Mouse (Mus musculus) kidney, embryonic 15.5 days (tissue): ENCODE data around the gene Arrdc2. TPM values are rescaled to one million over a fixed set of nuclear protein-coding genes. Genes with fewer than 3 reads are reported as not detected.

ENCODE experiments used
- ATAC-seq: fragments of 200-750 bp; cut with Nextera tagmentation; replicated peaks from 2 replicates; pipeline ENCODE4 v1.8.0; 2017; ENCODE audit warnings: moderate TSS enrichment; ENCODE audit not compliant: low FRiP score
- H3K27ac ChIP-seq: fragments of 300-500 bp; sonication (generic); 2 replicates; pipeline ENCODE4 v1.5.1; 2015; ENCODE audit warnings: mild to moderate bottlenecking, inconsistent platforms
- H3K27me3 ChIP-seq: fragments of 300-500 bp; sonication (generic); 2 replicates; pipeline ENCODE4 v1.6.1; 2015; ENCODE audit warnings: inconsistent platforms
- H3K36me3 ChIP-seq: fragments of 300-500 bp; sonication (generic); 2 replicates; pipeline ENCODE4 v1.6.1; 2015; ENCODE audit warnings: inconsistent platforms
- H3K4me1 ChIP-seq: fragments of 300-500 bp; sonication (generic); 2 replicates; pipeline ENCODE4 v1.6.1; 2015; ENCODE audit warnings: inconsistent platforms
- H3K4me2 ChIP-seq: fragments of 300-500 bp; sonication (generic); 2 replicates; pipeline ENCODE4 v1.6.1; 2015; ENCODE audit warnings: moderate library complexity, mild to moderate bottlenecking, inconsistent platforms
- H3K4me3 ChIP-seq: fragments of 300-500 bp; sonication (generic); replicated peaks from 2 replicates; pipeline ENCODE4 v1.5.1; 2015; ENCODE audit warnings: mild to moderate bottlenecking, inconsistent platforms
- H3K9ac ChIP-seq: fragments of 300-500 bp; sonication (generic); 2 replicates; pipeline ENCODE4 v1.6.1; 2015; ENCODE audit warnings: mild to moderate bottlenecking, inconsistent platforms
- H3K9me3 ChIP-seq: fragments of 300-500 bp; sonication (generic); replicated peaks from 2 replicates; pipeline ENCODE4 v1.6.1; 2016; ENCODE audit warnings: inconsistent platforms
- WGBS: fragments of 180-500 bp; shearing (Covaris S2); methylation state at CpG from one replicate; pipeline ENCODE4 v1.1.7; 2015; ENCODE audit warnings: mixed read lengths; 5-methylcytosine and 5-hydroxymethylcytosine counted together
- polyA plus RNA-seq: library from polyadenylated mRNA; unstranded; fragments of >200 nt; fragmentation: Nextera tagmentation; extraction: Ambion mirVana; gene quantifications from 2 replicates; pipeline ENCODE4 v1.2.1, GENCODE M21; 2015

The Arrdc2 gene
- polyA plus RNA-seq, 1 experiment from 2014 or later, result 6.5 TPM

DNA sequence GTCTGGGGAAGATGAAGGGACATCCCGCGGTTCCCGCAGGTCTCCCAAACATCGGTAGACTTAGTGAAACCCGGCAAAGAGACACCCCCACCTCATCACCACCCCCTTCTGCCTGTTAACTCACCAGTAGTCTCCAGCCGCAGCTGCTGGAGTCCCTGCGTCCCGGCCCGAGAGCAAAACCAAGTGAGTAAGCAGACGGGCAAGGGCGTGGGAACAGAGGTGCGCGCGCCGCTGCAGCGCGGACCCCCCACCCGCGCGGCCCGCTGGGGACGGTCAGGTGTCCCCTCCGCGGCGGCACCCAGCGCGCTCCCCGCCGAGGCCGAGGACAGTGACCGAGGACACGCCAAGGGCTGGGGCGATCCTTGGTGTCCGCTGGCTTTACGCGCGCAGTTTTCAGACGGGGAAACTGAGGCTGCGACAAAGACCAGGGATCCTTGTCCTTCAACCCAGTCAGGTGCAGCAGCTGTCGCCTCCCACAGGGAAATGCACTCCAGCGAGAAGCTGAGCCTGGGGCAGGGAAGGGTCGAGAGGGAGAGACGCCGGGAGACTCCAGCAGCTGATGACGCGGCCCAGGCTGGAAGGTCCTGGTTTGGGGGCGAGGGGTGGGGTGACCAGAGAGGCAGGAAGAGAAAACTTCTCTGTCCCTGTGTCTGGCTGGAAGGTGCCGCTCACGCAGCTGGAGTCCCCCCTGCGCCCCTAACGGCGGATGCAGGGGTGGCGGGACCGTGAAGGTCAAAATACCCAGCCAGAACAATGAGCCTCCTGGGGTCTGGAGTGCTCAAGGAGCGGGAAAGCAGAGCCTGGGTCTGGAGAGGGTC lies 23.5 kb upstream of the Arrdc2 start, which contains the start of gene Kcnn1:
Gene Kcnn1, minus strand, starts transcription at position 435 of the 818 bp plus-strand sequence.
- ATAC-seq, result no peak
- peaks cover 7% of the 10 kb centered on the region; the same call in 1 of the 2 replicates for H3K36me3 ChIP-seq
- peaks cover 61% of the 10 kb centered on the region for H3K4me1 ChIP-seq
- H3K27ac ChIP-seq, result no peak within 1 kb of the TSS
- under 1% methylated on average over 55 of the region's 55 CpGs for WGBS
- peaks cover 38% of the 10 kb centered on the region for H3K27me3 ChIP-seq
- peak within 1 kb of the TSS; percentile 63 for H3K4me3 ChIP-seq
- H3K4me2 ChIP-seq, result peak within 1 kb of the TSS; percentile 90
- H3K9me3 ChIP-seq, result no peaks in the 10 kb centered on the region
- peak within 1 kb of the TSS; percentile 46 for H3K9ac ChIP-seq

DNA sequence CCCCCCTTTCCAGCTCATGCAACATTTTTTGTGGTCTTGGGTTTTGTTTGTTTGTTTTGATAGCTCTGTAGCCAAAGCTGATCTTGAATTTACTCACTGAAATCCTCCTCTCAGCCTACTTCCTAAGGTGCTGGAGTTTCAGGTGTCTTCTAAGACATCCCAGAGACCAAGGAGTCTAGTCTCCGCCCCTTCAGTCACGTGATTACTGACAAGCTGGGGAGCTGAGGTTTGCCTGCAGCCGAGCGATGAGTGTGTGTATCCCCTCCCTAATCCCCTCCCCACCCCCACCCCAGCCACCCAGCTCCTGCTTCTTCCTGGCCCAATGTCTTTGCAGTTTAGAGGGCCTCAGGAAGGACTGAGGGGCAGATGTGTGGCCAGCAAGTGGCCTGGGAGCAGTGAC lies 18.0 kb upstream of the Arrdc2 start:
- H3K36me3 ChIP-seq, result no peaks in the 10 kb centered on the region
- peaks cover 37% of the 10 kb centered on the region for H3K4me1 ChIP-seq
- H3K9ac ChIP-seq, result no peak overlapping the region
- no peak overlapping the region for H3K27ac ChIP-seq
- H3K4me3 ChIP-seq, result no peak overlapping the region
- peaks cover 14% of the 10 kb centered on the region for H3K27me3 ChIP-seq
- no peak overlapping the region for H3K4me2 ChIP-seq
- 19% methylated on average over 4 of the region's 4 CpGs for WGBS
- ATAC-seq, result no peak
- no peaks in the 10 kb centered on the region for H3K9me3 ChIP-seq

DNA sequence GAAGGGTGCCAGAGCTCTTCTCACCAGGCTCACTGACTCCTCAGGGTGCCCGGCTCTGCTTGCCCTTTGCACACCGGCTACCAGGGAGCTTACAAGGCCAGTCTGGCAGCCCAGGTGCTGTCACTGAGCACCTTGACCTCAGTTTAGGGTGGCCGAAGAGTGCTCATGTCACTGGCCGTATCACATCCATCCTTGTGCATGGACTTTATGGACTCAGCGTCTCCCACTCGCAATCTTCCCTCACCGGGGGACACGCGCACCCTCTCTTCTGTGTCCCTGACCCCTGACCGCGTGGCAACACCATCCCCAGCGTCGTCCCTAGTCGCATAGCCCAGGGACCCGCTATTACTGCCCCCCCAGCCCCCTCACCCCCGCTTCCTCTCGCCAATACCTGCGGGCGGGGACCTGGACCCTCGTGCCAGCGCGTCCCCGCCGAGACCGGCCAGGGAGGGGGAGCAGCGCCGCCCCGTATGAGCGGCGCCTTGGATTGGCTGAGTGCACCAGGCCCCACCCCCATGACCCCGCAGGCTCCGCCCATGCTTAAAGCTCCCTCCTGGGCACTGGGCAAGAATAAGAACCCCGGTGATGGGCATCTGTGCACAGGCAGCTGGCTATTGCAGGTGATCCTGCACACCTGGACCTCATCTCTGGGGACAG lies 17.1 kb upstream of the Arrdc2 start:
- Histone ChIP-seq H3K36me3 (no peaks in the 10 kb centered on the region), H3K9ac (peak overlapping the region; percentile 46), H3K27ac (no peak overlapping the region), H3K9me3 (no peaks in the 10 kb centered on the region), H3K4me2 (peak overlapping the region; percentile 90), H3K4me1 (peaks cover 36% of the 10 kb centered on the region), H3K4me3 (peak overlapping the region; percentile 54), H3K27me3 (peaks cover 5% of the 10 kb centered on the region)
- peak; percentile 78 for ATAC-seq
- WGBS, result 5% methylated on average over 33 of the region's 33 CpGs

DNA sequence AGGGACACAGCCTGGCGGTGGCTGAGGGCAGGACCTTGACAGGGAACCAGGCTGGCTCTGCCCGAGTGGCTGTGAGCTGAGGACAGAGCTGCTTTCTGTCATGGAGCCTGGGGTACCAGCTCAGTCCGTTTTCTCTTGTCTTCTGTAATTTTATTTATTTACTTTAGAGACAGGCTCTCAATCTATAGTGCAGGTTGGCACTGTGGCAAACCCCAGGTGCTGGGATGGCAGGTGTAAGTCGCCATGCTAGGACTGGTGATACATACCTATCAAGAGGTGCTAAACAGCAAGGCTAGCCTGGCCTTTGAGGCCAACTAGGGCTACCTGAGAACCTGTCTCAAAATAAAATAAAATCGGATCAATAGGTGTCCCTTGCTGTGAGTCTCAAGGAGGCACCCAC lies 16.5 kb upstream of the Arrdc2 start:
- no peak overlapping the region for H3K27ac ChIP-seq
- WGBS, result 61% methylated on average over 5 of the region's 5 CpGs
- ATAC-seq, result no peak
- H3K36me3 ChIP-seq, result no peaks in the 10 kb centered on the region
- no peak overlapping the region for H3K9ac ChIP-seq
- H3K9me3 ChIP-seq, result no peaks in the 10 kb centered on the region
- no peak overlapping the region for H3K4me3 ChIP-seq
- peak overlapping the region; percentile 90; the same call in 1 of the 2 replicates for H3K4me2 ChIP-seq
- no peaks in the 10 kb centered on the region; the same call in none of the 2 replicates for H3K27me3 ChIP-seq
- H3K4me1 ChIP-seq, result peaks cover 33% of the 10 kb centered on the region

DNA sequence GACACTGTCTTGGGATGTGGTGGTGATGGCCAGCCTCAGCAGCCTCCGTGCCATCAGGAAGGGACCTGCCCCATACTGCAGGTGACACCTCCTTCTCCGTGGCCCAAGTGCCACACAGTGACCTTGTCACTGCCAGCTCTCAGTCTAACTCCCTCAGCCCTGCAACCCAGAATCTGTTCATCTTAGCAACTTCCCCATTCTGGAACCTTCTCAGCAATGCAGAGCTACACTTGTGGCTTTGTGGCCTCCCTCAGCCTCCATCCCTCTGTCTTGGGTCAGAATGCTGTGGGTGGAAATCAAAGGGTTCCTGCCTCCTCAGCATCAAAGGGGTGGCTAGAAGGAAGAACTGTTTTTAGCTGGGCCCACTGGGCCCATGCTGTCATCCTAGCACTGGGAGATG lies 14.3 kb upstream of the Arrdc2 start:
- ATAC-seq, result no peak
- no peaks in the 10 kb centered on the region for H3K9me3 ChIP-seq
- WGBS, result 68% methylated on average over 2 of the region's 2 CpGs

DNA sequence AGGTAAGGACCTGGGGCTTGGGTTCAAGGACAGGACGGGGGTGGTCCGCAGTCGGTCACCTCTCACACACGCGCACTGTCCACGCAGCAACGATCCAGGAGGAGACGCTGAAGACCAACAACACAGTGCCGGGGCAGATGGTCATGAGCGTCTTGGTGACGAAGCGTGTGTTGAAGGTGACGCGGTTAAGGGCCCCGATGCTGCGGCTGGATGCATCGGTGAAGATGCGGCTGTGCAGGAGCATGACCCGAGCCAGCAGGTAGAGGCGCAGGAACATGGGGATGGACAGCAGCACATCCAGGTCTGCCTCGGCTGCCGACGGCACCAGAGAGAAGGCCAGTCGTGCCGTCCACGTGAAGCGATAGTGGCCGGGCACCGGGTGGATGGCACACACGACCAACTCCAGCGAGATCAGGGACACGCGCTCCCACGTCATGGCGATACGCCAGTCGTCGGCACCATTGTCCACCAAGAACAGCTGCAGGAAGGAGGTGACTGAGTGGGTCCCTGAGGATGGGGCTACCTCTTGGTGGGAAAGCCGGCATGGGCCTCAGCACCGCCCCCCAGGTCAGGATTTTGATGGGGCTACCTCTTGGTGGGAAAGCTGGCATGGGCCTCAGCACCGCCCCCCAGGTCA lies 13.2 kb upstream of the Arrdc2 start:
- WGBS, result 90% methylated on average over 41 of the region's 41 CpGs
- Histone ChIP-seq H3K36me3 (no peaks in the 10 kb centered on the region), H3K9ac (no peak overlapping the region)

More for the DNA sequence above, 14.3 kb upstream of the Arrdc2 start:
- no peaks in the 10 kb centered on the region; the same call in none of the 2 replicates for H3K27me3 ChIP-seq
- H3K27ac ChIP-seq, result no peak overlapping the region
- H3K4me2 ChIP-seq, result no peak overlapping the region
- H3K9ac ChIP-seq, result no peak overlapping the region
- no peak overlapping the region for H3K4me3 ChIP-seq
- H3K36me3 ChIP-seq, result no peaks in the 10 kb centered on the region
- peaks cover 33% of the 10 kb centered on the region for H3K4me1 ChIP-seq

DNA sequence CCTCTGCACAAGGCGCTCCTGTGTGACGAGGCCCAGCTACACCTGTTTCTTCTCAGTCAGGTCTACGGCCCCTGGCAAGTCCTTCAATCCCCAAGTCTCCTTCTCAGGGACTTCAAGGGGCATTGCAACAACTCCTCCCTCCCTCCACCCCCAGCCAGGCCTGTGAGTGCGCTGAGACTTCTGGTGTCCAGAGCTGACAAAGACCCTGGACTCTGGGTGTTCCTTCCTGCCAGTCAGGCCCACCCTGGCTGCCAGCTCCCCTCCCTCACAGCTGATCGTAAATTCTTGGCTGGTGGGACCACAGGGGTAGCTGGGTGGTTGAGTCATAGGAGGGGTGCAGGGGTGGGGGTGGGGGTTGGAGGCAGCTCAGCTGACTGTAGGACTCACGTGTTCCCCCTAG lies 12.3 kb upstream of the Arrdc2 start:
- Histone ChIP-seq H3K27ac (no peak overlapping the region), H3K27me3 (no peaks in the 10 kb centered on the region; the same call in none of the 2 replicates), H3K9ac (no peak overlapping the region), H3K4me2 (no peak overlapping the region), H3K4me1 (peaks cover 14% of the 10 kb centered on the region), H3K9me3 (no peaks in the 10 kb centered on the region), H3K36me3 (no peaks in the 10 kb centered on the region), H3K4me3 (no peak overlapping the region)
- ATAC-seq, result 0 out of 2 replicates have a peak, but pooled peaks have one; percentile 8
- WGBS, result 39% methylated on average over 6 of the region's 6 CpGs

More for the DNA sequence above, 13.2 kb upstream of the Arrdc2 start:
- H3K27ac ChIP-seq, result no peak overlapping the region
- H3K27me3 ChIP-seq, result no peaks in the 10 kb centered on the region; the same call in none of the 2 replicates
- no peak overlapping the region for H3K4me3 ChIP-seq
- no peak for ATAC-seq
- H3K9me3 ChIP-seq, result no peaks in the 10 kb centered on the region
- no peak overlapping the region for H3K4me2 ChIP-seq
- peaks cover 23% of the 10 kb centered on the region for H3K4me1 ChIP-seq

DNA sequence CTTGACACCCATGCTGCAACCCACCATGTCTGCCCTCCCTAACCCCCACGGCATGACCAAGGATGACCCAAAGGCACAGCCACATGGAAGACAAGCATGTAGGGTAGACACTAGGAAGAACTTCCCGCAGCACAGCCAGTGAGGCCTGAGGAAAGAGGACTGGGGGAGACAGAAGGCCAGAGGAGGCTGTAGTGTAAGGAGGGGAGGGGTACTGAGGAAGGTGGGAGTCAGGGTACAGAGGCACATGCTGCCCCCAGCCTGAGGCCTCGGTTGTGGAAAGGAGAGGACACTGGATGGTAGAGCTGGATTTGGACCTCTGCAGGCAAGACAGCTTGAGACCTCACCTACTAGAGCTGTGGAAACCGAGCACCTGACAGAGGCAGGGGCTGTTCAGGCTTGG lies 11.4 kb upstream of the Arrdc2 start:
- 80% methylated on average over 4 of the region's 4 CpGs for WGBS
- H3K9ac ChIP-seq, result no peak overlapping the region

DNA sequence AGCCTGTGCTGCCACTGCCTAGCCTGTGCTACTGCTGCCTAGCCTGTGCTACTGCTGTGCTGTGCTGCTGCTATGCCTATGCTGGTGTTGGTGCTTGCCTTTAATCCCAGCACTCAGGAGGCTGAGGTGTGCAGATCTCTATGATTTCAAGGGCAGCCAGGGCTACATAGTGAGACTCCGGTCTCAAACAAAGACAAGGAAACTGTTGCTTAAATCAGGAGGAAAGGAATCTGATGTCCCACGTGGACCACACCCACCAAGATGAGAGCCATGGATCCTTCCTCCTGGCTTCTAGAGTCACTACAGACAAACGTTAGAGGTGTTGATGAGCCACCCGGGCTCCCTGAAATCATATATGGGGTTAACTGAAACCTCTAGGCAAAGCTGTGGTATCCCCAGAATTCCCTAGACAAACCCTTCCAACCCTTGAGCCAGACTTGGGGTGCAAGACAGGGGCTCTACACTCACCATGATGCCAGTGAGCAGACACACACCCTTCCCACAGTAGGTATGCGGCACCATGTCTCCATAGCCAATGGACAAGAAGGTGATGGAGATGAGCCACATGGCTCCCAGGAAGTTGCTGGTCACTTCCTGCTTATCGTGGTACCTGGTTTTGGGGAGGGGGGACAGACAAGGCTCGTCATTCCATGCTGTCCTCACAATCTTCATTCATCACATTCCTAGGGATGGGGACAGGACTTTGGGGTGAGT lies 10.8 kb upstream of the Arrdc2 start:
- Histone ChIP-seq H3K27me3 (no peaks in the 10 kb centered on the region), H3K4me2 (no peak overlapping the region), H3K9me3 (no peaks in the 10 kb centered on the region), H3K9ac (no peak overlapping the region), H3K4me3 (no peak overlapping the region), H3K27ac (no peak overlapping the region), H3K4me1 (peaks cover 8% of the 10 kb centered on the region; the same call in 1 of the 2 replicates), H3K36me3 (no peaks in the 10 kb centered on the region)
- 82% methylated on average over 7 of the region's 7 CpGs for WGBS
- no peak for ATAC-seq

More for the DNA sequence above, 11.4 kb upstream of the Arrdc2 start:
- H3K4me2 ChIP-seq, result no peak overlapping the region
- no peaks in the 10 kb centered on the region for H3K36me3 ChIP-seq
- no peaks in the 10 kb centered on the region; the same call in 1 of the 2 replicates for H3K27me3 ChIP-seq
- peaks cover 8% of the 10 kb centered on the region; the same call in 1 of the 2 replicates for H3K4me1 ChIP-seq
- H3K4me3 ChIP-seq, result no peak overlapping the region
- H3K27ac ChIP-seq, result no peak overlapping the region
- no peak for ATAC-seq
- no peaks in the 10 kb centered on the region for H3K9me3 ChIP-seq

DNA sequence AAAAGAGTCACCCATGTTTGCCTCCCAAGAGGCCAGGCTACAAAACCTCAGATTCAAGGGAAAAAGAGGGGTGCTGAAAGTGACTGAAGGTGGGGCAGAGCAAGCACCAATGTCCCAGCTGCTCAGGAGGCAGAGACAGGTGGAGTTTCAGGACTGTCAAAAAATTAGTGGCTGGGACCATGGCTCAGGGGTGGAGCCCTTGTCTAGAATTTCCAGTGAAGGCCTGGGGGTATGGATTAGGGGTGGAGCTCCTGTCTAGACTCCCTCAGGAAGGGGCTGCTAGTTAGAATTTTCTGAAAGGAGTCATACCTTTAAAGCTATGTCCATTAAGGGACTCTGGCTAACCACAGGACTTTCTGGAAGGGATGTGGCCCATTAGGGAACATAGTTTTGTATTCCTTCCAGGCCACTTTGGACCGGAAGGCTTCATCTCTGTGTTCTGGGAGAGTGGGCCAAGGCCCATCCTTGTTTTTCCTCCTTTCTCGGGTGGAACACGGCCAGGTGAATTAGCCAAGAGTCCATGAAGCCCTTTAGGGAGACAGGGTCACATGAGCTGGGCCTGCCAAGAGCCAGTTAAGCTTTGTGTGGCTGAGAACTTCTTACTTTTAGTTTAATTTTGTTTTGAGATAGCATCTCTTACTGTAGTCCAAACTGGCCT lies 9.9 kb upstream of the Arrdc2 start:
- 80% methylated on average over 3 of the region's 3 CpGs for WGBS
- no peaks in the 10 kb centered on the region for H3K27me3 ChIP-seq
- no peak for ATAC-seq
- no peak overlapping the region for H3K9ac ChIP-seq
- no peaks in the 10 kb centered on the region for H3K9me3 ChIP-seq
- no peak overlapping the region for H3K27ac ChIP-seq
- H3K4me1 ChIP-seq, result peaks cover 8% of the 10 kb centered on the region; the same call in 1 of the 2 replicates
- H3K4me2 ChIP-seq, result no peak overlapping the region
- no peak overlapping the region for H3K4me3 ChIP-seq
- H3K36me3 ChIP-seq, result no peaks in the 10 kb centered on the region
